Mouse (Mus musculus) small intestine, adult 2 months (tissue): ENCODE results near the gene Ggt1.

Experiments used
- CTCF ChIP-seq: fragments of 200-500 bp; IDR thresholded peaks from 2 replicates; pipeline ENCODE4 v1.5.1; 2012; ENCODE audit warnings: low read depth, mild to moderate bottlenecking, control low read depth, inconsistent platforms, low read length, moderate library complexity, mixed read lengths; ENCODE audit not compliant: insufficient replicate concordance, insufficient read length; ENCODE audit errors: extremely low read depth
- POLR2A ChIP-seq: fragments of 200-500 bp; IDR thresholded peaks from 2 replicates; pipeline ENCODE4 v1.6.1; 2012; ENCODE audit warnings: low read depth, mild to moderate bottlenecking, control low read depth, inconsistent platforms, low read length, moderate library complexity

- no peak for TF ChIP-seq POLR2A
- TF ChIP-seq CTCF = no peak
These were observed 46.0 kb upstream of the Ggt1 start for GRCm38 (mm10) chr10:75515216-75516037.
